In the genomic region with DNA sequence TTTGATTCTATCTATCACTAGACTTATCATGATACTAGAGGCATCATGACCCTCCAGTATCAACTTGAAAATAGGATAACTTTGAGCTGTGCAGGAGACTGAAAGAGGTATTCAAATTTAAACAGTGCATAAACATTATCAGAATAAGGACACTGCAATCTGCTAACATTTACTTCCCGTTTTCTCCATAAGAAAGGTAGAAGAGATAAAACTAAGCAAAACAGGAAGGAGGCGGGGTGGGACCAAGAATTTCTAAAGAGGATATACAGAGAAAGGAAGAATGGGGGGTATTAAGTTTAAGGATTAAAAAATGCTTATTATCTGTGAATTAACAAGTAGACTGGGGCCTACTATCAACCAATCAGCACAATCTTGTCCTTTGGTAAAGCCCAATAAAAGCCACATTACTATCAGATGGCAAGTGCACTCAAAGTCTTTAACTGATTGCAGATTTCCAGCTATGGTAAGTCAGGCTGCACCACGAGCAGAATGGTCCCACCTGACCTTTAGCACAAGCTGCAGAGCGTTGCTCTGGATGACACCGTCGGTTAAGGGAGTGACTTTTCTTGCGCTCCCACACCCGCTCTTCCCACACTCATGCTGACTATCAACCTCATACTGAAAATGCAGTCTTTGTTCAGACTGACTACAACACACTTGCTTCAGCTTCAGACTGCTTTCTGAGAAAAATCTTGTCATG, we compare ENCODE assay signal across 32 mouse cellular contexts. TPM values are rescaled to one million over a fixed set of nuclear protein-coding genes. Genes with fewer than 3 reads are reported as not detected.
DNase-seq lines count a peak whose midpoint lies in the region; ATAC-seq and TF ChIP-seq lines count a peak whose summit lies in the region.
"Had no signal": no experiment of that assay in that cellular context is flagged by ENCODE, and none has a peak within 500 bp of the region (broad histone marks: within the 10 kb centered on the region; RNA-seq: fewer than 3 reads in every experiment).

No protein-coding gene starts in this region.

- peaks cover 53% of the 10 kb centered on the region for H3K79me2 ChIP-seq in MEL (ENCODE audit: control insufficient read depth, insufficient read depth, low read length, poor library complexity)

- no peak for TF ChIP-seq RAD21 in MEL (IDR thresholded peaks at IDR 0.05; ENCODE audit: low read depth, low read length)

- DNase-seq in CD4-positive, CD25-positive, alpha-beta regulatory T cell, adult 2 months (ENCODE audit: low read depth, low spot score) = peak; percentile 12
- DNase-seq in MEL (ENCODE audit: low read depth, low spot score) = peak; percentile 86
- no peak for DNase-seq in thymus, postnatal 10 days (ENCODE audit: low spot score in 2 of 2)
- no peak for DNase-seq in right cerebral cortex, adult 2 months (ENCODE audit: low spot score in 2 of 2)
- DNase-seq in left cerebral cortex, postnatal 36 days (ENCODE audit: low spot score in 2 of 2) = no peak
- DNase-seq: adrenal gland, adult 2 months; B cell, adult 2 months; cerebellum, adult 18-20 months; cerebellum, postnatal 14 days; forebrain, postnatal 0 days; gastrocnemius, postnatal 14 days; heart, adult 18-20 months; heart, postnatal 10 days; kidney, adult 8-10 months; kidney, postnatal 14 days; lung, postnatal 36 days; right cerebral cortex, adult 18-20 months; thymus, adult 2 months had no signal

- no peak overlapping the region for H3K4me2 ChIP-seq in intestine, embryonic 15.5 days (replicated peaks)
- H3K4me2 ChIP-seq: heart, embryonic 12.5 days; lung, embryonic 15.5 days; midbrain, embryonic 12.5 days; neural tube, embryonic 15.5 days had no signal

- ATAC-seq in intestine, embryonic 15.5 days = peak; percentile 68; the same call in 1 of the 2 replicates
- peak; percentile 64 for ATAC-seq in megakaryocyte-erythroid progenitor cell, adult 5-6 weeks (replicated peaks; ENCODE audit: low FRiP score, low TSS enrichment, poor library complexity, severe bottlenecking)
- ATAC-seq: forebrain, postnatal 0 days; Patski had no signal

- H3K27ac ChIP-seq in MEL (ENCODE audit: control insufficient read depth, low read depth, low read length) = peak overlapping the region; percentile 95
- no peak overlapping the region for H3K27ac ChIP-seq in intestine, embryonic 15.5 days
- H3K27ac ChIP-seq: liver, embryonic 14.5 days; lung, embryonic 15.5 days; midbrain, embryonic 12.5 days; neural tube, embryonic 15.5 days; stomach, postnatal 0 days had no signal

- H3K4me1 ChIP-seq in MEL (ENCODE audit: control insufficient read depth in 1 of 2, insufficient read depth in 2 of 2, low read length in 2 of 2) = peaks cover 8 to 24% of the 10 kb centered on the region in 2 experiments
- no peaks in the 10 kb centered on the region for H3K4me1 ChIP-seq in intestine, embryonic 15.5 days (replicated peaks)

- TF ChIP-seq EP300 in MEL (IDR thresholded peaks at IDR 0.05; ENCODE audit: low read depth in 1 of 2, low read length in 2 of 2) = peak; percentile 76 to 82

- H3K9me3 ChIP-seq in MEL (replicated peaks; ENCODE audit: insufficient read depth, low read length) = no peaks in the 10 kb centered on the region
- H3K9me3 ChIP-seq in intestine, embryonic 15.5 days = no peaks in the 10 kb centered on the region
- H3K9me3 ChIP-seq: heart, embryonic 12.5 days; lung, embryonic 15.5 days; midbrain, embryonic 12.5 days; neural tube, embryonic 15.5 days had no signal

- intact Hi-C loops in left cerebral cortex, postnatal 36 days (cut with DNase I) = no loop called here

- H3K27me3 ChIP-seq in MEL (ENCODE audit: control insufficient read depth in 1 of 2, insufficient read depth in 2 of 2, low read length in 2 of 2) = no peaks in the 10 kb centered on the region
- no peaks in the 10 kb centered on the region for H3K27me3 ChIP-seq in intestine, embryonic 15.5 days (replicated peaks)
- H3K27me3 ChIP-seq: heart, embryonic 12.5 days; lung, embryonic 15.5 days; midbrain, embryonic 12.5 days; neural tube, embryonic 15.5 days; Patski had no signal

- H3K9ac ChIP-seq in MEL (ENCODE audit: control insufficient read depth, low read depth, low read length, poor library complexity, severe bottlenecking) = peak overlapping the region; percentile 41
- H3K9ac ChIP-seq in intestine, embryonic 15.5 days = no peak overlapping the region
- H3K9ac ChIP-seq: forebrain, postnatal 0 days; heart, embryonic 12.5 days; liver, embryonic 14.5 days; lung, embryonic 15.5 days; midbrain, embryonic 12.5 days; neural tube, embryonic 15.5 days had no signal

- no peak for TF ChIP-seq CTCF in MEL (IDR thresholded peaks at IDR 0.05 in 2 of 3, conservative IDR thresholded peaks at IDR 0.05 in 1 of 3; ENCODE audit: control insufficient read depth in 1 of 3, insufficient read depth in 1 of 3, low read depth in 2 of 3, low read length in 3 of 3, poor library complexity in 1 of 3, severe bottlenecking in 1 of 3)

- no peak for TF ChIP-seq POLR2A in MEL (IDR thresholded peaks at IDR 0.05; ENCODE audit: control insufficient read depth in 1 of 2, insufficient read depth in 1 of 2, low read depth in 1 of 2, low read length in 2 of 2, poor library complexity in 1 of 2)

- peak overlapping the region; percentile 4 to 35; a peak in 3 of 4 replicates for H3K4me3 ChIP-seq in MEL (ENCODE audit: control insufficient read depth in 1 of 2, insufficient read depth in 1 of 2, low read depth in 2 of 2, low read length in 2 of 2)
- H3K4me3 ChIP-seq in intestine, embryonic 15.5 days (replicated peaks) = no peak overlapping the region
- H3K4me3 ChIP-seq: heart, embryonic 12.5 days; lung, embryonic 15.5 days; midbrain, embryonic 12.5 days; neural tube, embryonic 15.5 days had no signal

- peaks cover 8 to 42% of the 10 kb centered on the region in 2 experiments for H3K36me3 ChIP-seq in MEL (ENCODE audit: control insufficient read depth in 1 of 2, insufficient read depth in 2 of 2, low read length in 2 of 2)
- no peaks in the 10 kb centered on the region for H3K36me3 ChIP-seq in intestine, embryonic 15.5 days

- 73% methylated on average over 8 of the region's 8 CpGs for WGBS in intestine, embryonic 15.5 days

TF ChIP-seq in MEL, 35 proteins besides CTCF, POLR2A, EP300 and RAD21:
- TF ChIP-seq RCOR1 (IDR thresholded peaks at IDR 0.05; ENCODE audit: low read depth, low read length) (peak; percentile 69), ETS1 (IDR thresholded peaks at IDR 0.05; ENCODE audit: low read depth, low read length) (peak; percentile 79), MYC (IDR thresholded peaks at IDR 0.05; ENCODE audit: low read depth, low read length) (peak; percentile 18; the same call in 1 of the 2 replicates), ZMIZ1 (IDR thresholded peaks at IDR 0.05; ENCODE audit: low read depth, low read length) (no peak), TBP (IDR thresholded peaks at IDR 0.05; ENCODE audit: low read depth, low read length) (no peak), ZC3H11A (IDR thresholded peaks at IDR 0.05; ENCODE audit: low read depth, low read length) (no peak), TCF12 (IDR thresholded peaks at IDR 0.05; ENCODE audit: low read depth, low read length) (peak; percentile 57; the same call in 1 of the 2 replicates), MAFK (IDR thresholded peaks at IDR 0.05; ENCODE audit: borderline replicate concordance, low read depth, low read length) (no peak), TAL1 (IDR thresholded peaks at IDR 0.05; ENCODE audit: low read length) (peak; percentile 47), E2F4 (IDR thresholded peaks at IDR 0.05; ENCODE audit: borderline replicate concordance, low read depth, low read length) (no peak), GATA1 (IDR thresholded peaks at IDR 0.05; ENCODE audit: low read depth, low read length) (peak; percentile 75), SIN3A (IDR thresholded peaks at IDR 0.05; ENCODE audit: low read length) (peak; percentile 56), MXI1 (IDR thresholded peaks at IDR 0.05; ENCODE audit: low read depth, low read length) (peak; percentile 63; the same call in 1 of the 2 replicates), ELF1 (IDR thresholded peaks at IDR 0.05; ENCODE audit: low read depth, low read length) (peak; percentile 72; the same call in 1 of the 2 replicates)

RNA-seq across cellular contexts. Expression of gene Gtf2e1, which starts 6.1 kb away (rescaled TPM):
- total RNA-seq in MEL (2012; rRNA removed) = 34.4 and 37.9 TPM in 2 replicates
- 10 to 100 TPM in 1 of 2 experiments, not detected in 1; 29.3 TPM for polyA plus RNA-seq in MEL (2012; ENCODE audit: insufficient read depth in 1 of 2, insufficient read length in 2 of 2, low read depth in 1 of 2, low replicate concordance in 2 of 2, missing spikeins in 1 of 2)
- 18.2 and 20.4 TPM in 2 replicates for polyA plus RNA-seq in intestine, embryonic 15.5 days (2015; fragmentation: Nextera tagmentation; extraction: Ambion mirVana)
- total RNA-seq in megakaryocyte-erythroid progenitor cell, adult 5-6 weeks (2014; fragmentation: Nextera tagmentation) = 17.5 and 19.5 TPM in 2 replicates
- 26.4 and 29.9 TPM in 2 replicates for total RNA-seq in megakaryocyte-erythroid progenitor cell, adult 5-6 weeks (2017)
- total RNA-seq in left cerebral cortex, postnatal 36 days (2021) = 10 to 100 TPM; 14.1 to 16.7 TPM

RNA-seq across cellular contexts. Expression of gene Rabl3, which starts 6.2 kb away (rescaled TPM):
- total RNA-seq in MEL (2012; rRNA removed) = 7.3 and 8.5 TPM in 2 replicates
- 10 to 100 TPM in 1 of 2 experiments, not detected in 1; 13.5 TPM for polyA plus RNA-seq in MEL (2012; ENCODE audit: insufficient read depth in 1 of 2, insufficient read length in 2 of 2, low read depth in 1 of 2, low replicate concordance in 2 of 2, missing spikeins in 1 of 2)
- polyA plus RNA-seq in intestine, embryonic 15.5 days (2015; fragmentation: Nextera tagmentation; extraction: Ambion mirVana) = 30.6 and 31.1 TPM in 2 replicates
- total RNA-seq in megakaryocyte-erythroid progenitor cell, adult 5-6 weeks (2014; fragmentation: Nextera tagmentation) = 10.9 and 13.7 TPM in 2 replicates
- total RNA-seq in megakaryocyte-erythroid progenitor cell, adult 5-6 weeks (2017) = 10.3 and 16.8 TPM in 2 replicates
- total RNA-seq in left cerebral cortex, postnatal 36 days (2021) = 10 to 100 TPM in 1 of 2 experiments, 1 to 10 TPM in 1; 9.0 to 10.1 TPM

RNA-seq across cellular contexts. Expression of gene Hgd, which starts 46.4 kb away (rescaled TPM):
- not detected in 2 replicates for total RNA-seq in MEL (2012; rRNA removed)
- polyA plus RNA-seq in MEL (2012; ENCODE audit: insufficient read depth in 1 of 2, insufficient read length in 2 of 2, low read depth in 1 of 2, low replicate concordance in 2 of 2, missing spikeins in 1 of 2) = not detected
- 1.0 and 1.4 TPM in 2 replicates for polyA plus RNA-seq in intestine, embryonic 15.5 days (2015; fragmentation: Nextera tagmentation; extraction: Ambion mirVana)
- total RNA-seq in megakaryocyte-erythroid progenitor cell, adult 5-6 weeks (2014; fragmentation: Nextera tagmentation) = not detected in 2 replicates
- not detected in 2 replicates for total RNA-seq in megakaryocyte-erythroid progenitor cell, adult 5-6 weeks (2017)
- total RNA-seq in left cerebral cortex, postnatal 36 days (2021) = not detected
- total RNA-seq: forebrain, postnatal 0 days; gastrocnemius, postnatal 14 days; heart, adult 18-20 months; layer of hippocampus, adult 18-20 months; layer of hippocampus, postnatal 14 days; left cerebral cortex, postnatal 25 days had no signal
- polyA plus RNA-seq: adrenal gland, adult 2 months; embryonic facial prominence, embryonic 14.5 days; forebrain, postnatal 0 days; hindbrain, embryonic 11.5 days; midbrain, embryonic 12.5 days had no signal

Comparison
In these comparisons a context has a peak if more than half of its experiments do, and no peak if none do; other contexts are left out.
1. DNase-seq: peak in CD4-positive, CD25-positive, alpha-beta regulatory T cell, adult 2 months (single experiment) and MEL (single experiment); none in thymus, postnatal 10 days (0 of 2), right cerebral cortex, adult 2 months (0 of 2) and left cerebral cortex, postnatal 36 days (0 of 2).